Mouse (Mus musculus) thymus, adult 2 months (tissue): Measurements from ENCODE around the gene Peak1. TPM values are rescaled to one million over a fixed set of nuclear protein-coding genes. Genes with fewer than 3 reads are reported as not detected.

Experiments used
- DNase-seq: peaks from one replicate; pipeline ENCODE4 v3.0.0; 2021
- H3K27ac ChIP-seq: fragments of 200-500 bp; 2 replicates; pipeline ENCODE4 v1.5.1; 2012; ENCODE audit warnings: low read length, control low read depth; ENCODE audit not compliant: control insufficient read depth, insufficient read depth
- H3K27me3 ChIP-seq: fragments of 200-500 bp; 2 replicates; pipeline ENCODE4 v1.6.1; 2012; ENCODE audit warnings: mild to moderate bottlenecking, low read length, moderate library complexity, mixed read lengths; ENCODE audit not compliant: control insufficient read depth, insufficient read depth
- H3K36me3 ChIP-seq: fragments of 200-500 bp; 2 replicates; pipeline ENCODE4 v1.6.1; 2012; ENCODE audit warnings: mild to moderate bottlenecking, low read length, moderate library complexity; ENCODE audit not compliant: control insufficient read depth, insufficient read depth
- H3K4me1 ChIP-seq: fragments of 200-500 bp; replicated peaks from 2 replicates; pipeline ENCODE4 v1.6.1; 2012; ENCODE audit warnings: low read length; ENCODE audit not compliant: control insufficient read depth, insufficient read depth
- H3K4me3 ChIP-seq: fragments of 200-500 bp; 2 replicates; pipeline ENCODE4 v1.5.1; 2012; ENCODE audit warnings: mild to moderate bottlenecking, low read length, control low read depth, moderate library complexity; ENCODE audit not compliant: control insufficient read depth, insufficient read depth
- CTCF ChIP-seq: fragments of 200-500 bp; IDR thresholded peaks from 2 replicates; pipeline ENCODE4 v1.5.1; 2012; ENCODE audit warnings: mild to moderate bottlenecking, control low read depth, low read length, moderate library complexity, borderline replicate concordance; ENCODE audit not compliant: control insufficient read depth, poor library complexity, insufficient read depth; ENCODE audit errors: extremely low read depth
- POLR2A ChIP-seq: fragments of 200-500 bp; IDR thresholded peaks from 2 replicates; pipeline ENCODE4 v1.6.1; 2012; ENCODE audit warnings: mild to moderate bottlenecking, low read length, control low read depth, moderate library complexity; ENCODE audit not compliant: control insufficient read depth, poor library complexity, insufficient read depth; ENCODE audit errors: extremely low read depth
- WGBS: fragments of 180-500 bp; shearing (Covaris S2); methylation state at CpG from one replicate; pipeline ENCODE4 v1.1.7; 2018; 5-methylcytosine and 5-hydroxymethylcytosine counted together
- polyA plus RNA-seq: library from polyadenylated mRNA; depleted of rRNA; stranded (reverse); fragments of >200 nt; gene quantifications from 2 replicates; pipeline ENCODE4 v1.2.3, GENCODE M21; 2012

The Peak1 gene
- polyA plus RNA-seq, 1 experiment: 8.6 TPM

- no peak overlapping the region for H3K27ac ChIP-seq
These were observed 114.9 kb downstream of the Peak1 start for GRCm38 (mm10) chr9:56302921-56303465.

GRCm38 (mm10) chr9:56290019-56290418 is 127.8 kb downstream of the Peak1 start:
- TF ChIP-seq POLR2A (no peak), CTCF (no peak)
- no peaks in the 10 kb centered on the region for H3K36me3 ChIP-seq
- peaks cover 5% of the 10 kb centered on the region for H3K4me1 ChIP-seq
- no peaks in the 10 kb centered on the region for H3K27me3 ChIP-seq
- 93% methylated on average over 2 of the region's 2 CpGs for WGBS
- H3K4me3 ChIP-seq: no peak overlapping the region
- DNase-seq: no peak
- no peak overlapping the region for H3K27ac ChIP-seq

More at GRCm38 (mm10) chr9:56302921-56303465, 114.9 kb downstream of the Peak1 start:
- no peak for TF ChIP-seq CTCF
- TF ChIP-seq POLR2A: no peak
- H3K36me3 ChIP-seq: no peaks in the 10 kb centered on the region
- WGBS: 87% methylated on average over 3 of the region's 3 CpGs
- no peak for DNase-seq
- H3K4me1 ChIP-seq: no peaks in the 10 kb centered on the region
- no peaks in the 10 kb centered on the region for H3K27me3 ChIP-seq
- H3K4me3 ChIP-seq: no peak overlapping the region

GRCm38 (mm10) chr9:56282481-56282880 is 135.4 kb downstream of the Peak1 start:
- no peak for DNase-seq
- no peak overlapping the region for H3K27ac ChIP-seq
- H3K27me3 ChIP-seq: no peaks in the 10 kb centered on the region
- 94% methylated on average over 5 of the region's 5 CpGs for WGBS
- H3K4me1 ChIP-seq: no peaks in the 10 kb centered on the region
- TF ChIP-seq CTCF (no peak), POLR2A (no peak)
- no peak overlapping the region for H3K4me3 ChIP-seq
- no peaks in the 10 kb centered on the region for H3K36me3 ChIP-seq

GRCm38 (mm10) chr9:56273576-56273975 is 144.3 kb downstream of the Peak1 start:
- no peaks in the 10 kb centered on the region for H3K27me3 ChIP-seq
- H3K36me3 ChIP-seq: no peaks in the 10 kb centered on the region
- H3K4me1 ChIP-seq: no peaks in the 10 kb centered on the region
- no peak overlapping the region for H3K4me3 ChIP-seq
- DNase-seq: no peak
- WGBS: 70% methylated on average over 3 of the region's 3 CpGs
- no peak overlapping the region for H3K27ac ChIP-seq
- no peak for TF ChIP-seq POLR2A
- TF ChIP-seq CTCF: no peak

DNA sequence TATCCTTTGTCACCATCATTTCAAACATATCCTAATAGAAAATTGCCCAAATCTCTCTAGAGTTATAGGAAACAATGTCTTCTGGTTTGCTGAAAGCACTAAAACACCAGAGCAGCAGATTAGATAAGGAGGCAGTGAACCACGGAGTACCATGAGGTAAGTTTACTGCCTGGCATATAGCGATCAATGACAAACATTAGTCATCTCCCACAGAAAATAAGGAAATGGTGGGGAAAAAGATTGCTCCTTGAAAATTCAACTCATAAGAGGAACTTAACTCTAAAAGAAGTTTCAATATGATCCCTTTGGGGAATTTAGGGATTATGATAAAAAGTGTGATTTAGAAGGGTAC is 145.6 kb downstream of the Peak1 start:
- no peak overlapping the region for H3K27ac ChIP-seq
- H3K27me3 ChIP-seq: no peaks in the 10 kb centered on the region
- DNase-seq: no peak
- no peaks in the 10 kb centered on the region for H3K4me1 ChIP-seq
- no peaks in the 10 kb centered on the region for H3K36me3 ChIP-seq
- no peak overlapping the region for H3K4me3 ChIP-seq
- TF ChIP-seq CTCF: no peak
- TF ChIP-seq POLR2A: no peak
- WGBS: 87% methylated on average over 2 of the region's 2 CpGs

DNA sequence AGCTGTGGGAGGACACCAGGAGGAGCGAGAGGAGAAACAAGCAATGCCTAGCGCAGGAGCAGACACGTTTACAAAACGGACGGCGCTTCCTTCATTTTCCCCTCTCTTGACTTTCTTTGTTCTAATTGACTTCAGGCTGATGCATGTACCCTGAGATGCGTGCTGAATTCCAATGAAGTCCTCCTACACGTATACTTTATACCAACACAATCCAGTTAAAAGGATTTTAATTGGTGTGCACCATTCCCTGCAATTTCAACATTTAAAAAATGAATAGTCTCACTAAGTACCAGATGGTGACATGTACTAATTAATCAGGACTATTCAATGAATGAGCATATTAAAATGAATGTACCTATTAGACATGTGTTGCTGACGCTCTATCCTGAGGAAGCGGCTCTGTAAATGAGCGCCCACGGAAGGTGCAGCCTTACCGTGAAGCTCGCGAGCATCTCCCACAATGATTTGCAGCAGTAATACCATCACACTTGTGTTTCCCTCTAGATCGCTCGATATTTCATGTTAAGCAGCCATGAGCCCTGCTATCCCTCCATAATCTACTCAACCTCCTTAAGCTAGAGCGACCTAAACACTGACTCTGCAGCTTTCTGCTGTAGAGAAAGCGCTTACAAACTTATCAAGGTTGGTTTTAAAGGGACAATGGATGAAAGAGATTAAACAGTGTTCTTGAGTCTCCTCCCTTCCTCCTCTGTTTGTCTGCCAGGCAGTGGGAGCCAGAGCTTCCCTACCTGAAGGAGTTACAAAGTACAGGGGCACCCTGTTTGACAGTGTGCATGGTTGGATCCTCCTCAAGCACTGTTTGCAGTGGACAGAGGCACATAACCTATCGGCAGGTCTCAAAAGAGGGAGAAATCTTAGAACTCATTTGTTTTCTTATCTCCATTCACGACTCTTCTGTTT is 146.3 kb downstream of the Peak1 start:
- Histone ChIP-seq H3K27me3 (no peaks in the 10 kb centered on the region), H3K4me3 (no peak overlapping the region), H3K4me1 (no peaks in the 10 kb centered on the region), H3K36me3 (no peaks in the 10 kb centered on the region), H3K27ac (no peak overlapping the region)
- no peak for DNase-seq
- TF ChIP-seq CTCF (no peak), POLR2A (no peak)
- 96% methylated on average over 21 of the region's 21 CpGs for WGBS

GRCm38 (mm10) chr9:56269101-56269500 is 148.8 kb downstream of the Peak1 start:
- H3K4me1 ChIP-seq: peaks cover 6% of the 10 kb centered on the region
- TF ChIP-seq POLR2A (no peak), CTCF (no peak)
- DNase-seq: no peak
- 98% methylated on average over 3 of the region's 3 CpGs for WGBS
- H3K27ac ChIP-seq: no peak overlapping the region
- no peaks in the 10 kb centered on the region for H3K27me3 ChIP-seq
- H3K36me3 ChIP-seq: no peaks in the 10 kb centered on the region
- H3K4me3 ChIP-seq: no peak overlapping the region
